Mouse (Mus musculus) CH12.LX (cell line): Measurements from ENCODE around the gene Lbx2. TPM values are rescaled to one million over a fixed set of nuclear protein-coding genes. Genes with fewer than 3 reads are reported as not detected.

Source experiments
- DNase-seq: peaks from one replicate; pipeline ENCODE4 v3.0.0-alpha.2; 2013; ENCODE audit errors: extremely low read depth
- H3K27ac ChIP-seq: 2 replicates; pipeline ENCODE4 v1.5.1; 2012; ENCODE audit warnings: low read depth, mild to moderate bottlenecking, control low read depth, moderate library complexity; ENCODE audit not compliant: insufficient read depth
- H3K27me3 ChIP-seq: replicated peaks from 2 replicates; pipeline ENCODE3; 2012; ENCODE audit warnings: inconsistent platforms
- H3K36me3 ChIP-seq, 2 experiments: replicated peaks in 1 of 2; 2 replicates each; pipeline versions ENCODE3 to v1.6.1; 2012; ENCODE audit warnings: inconsistent platforms in 1 of 2, low read length in 1 of 2, mild to moderate bottlenecking in 1 of 2, mixed read lengths in 1 of 2, moderate library complexity in 1 of 2; ENCODE audit not compliant: control insufficient read depth in 1 of 2, insufficient read depth in 1 of 2
- H3K4me1 ChIP-seq, 2 experiments: 2 replicates each; pipeline ENCODE4 v1.6.1; 2012; ENCODE audit warnings: inconsistent platforms in 1 of 2, moderate library complexity in 1 of 2; ENCODE audit not compliant: insufficient read depth in 2 of 2, control insufficient read depth in 1 of 2
- H3K4me2 ChIP-seq: 2 replicates; pipeline ENCODE4 v1.6.1; 2012; ENCODE audit warnings: low read depth, mild to moderate bottlenecking, control low read depth; ENCODE audit not compliant: poor library complexity, insufficient read depth, severe bottlenecking
- H3K4me3 ChIP-seq, 3 experiments: fragments of 150-350 bp in 1 of 3; sonication (generic) in 1 of 3; replicated peaks in 1 of 3; 2 replicates each; pipeline versions ENCODE3 to v1.5.1; 2011 to 2012; ENCODE audit warnings: low read depth in 2 of 3, low read length in 2 of 3, mild to moderate bottlenecking in 2 of 3, moderate library complexity in 2 of 3, control low read depth in 1 of 3, improper control_type of control experiment in 1 of 3, inconsistent platforms in 1 of 3, mixed read lengths in 1 of 3; ENCODE audit not compliant: poor library complexity in 1 of 3
- H3K79me2 ChIP-seq: replicated peaks from 2 replicates; pipeline ENCODE4 v1.6.1; 2012; ENCODE audit warnings: mild to moderate bottlenecking, moderate library complexity; ENCODE audit not compliant: control insufficient read depth, poor library complexity, insufficient read depth, severe bottlenecking; ENCODE audit errors: extremely low read depth
- H3K9ac ChIP-seq: 2 replicates; pipeline ENCODE4 v1.6.1; 2012; ENCODE audit warnings: low read depth, mild to moderate bottlenecking, control low read depth, moderate library complexity; ENCODE audit not compliant: insufficient read depth
- H3K9me3 ChIP-seq: replicated peaks from 2 replicates; pipeline ENCODE3; 2012; ENCODE audit warnings: low read length, inconsistent platforms, mixed read lengths
- CHD1 ChIP-seq: IDR thresholded peaks from 2 replicates; pipeline ENCODE4 v1.6.1; 2012; ENCODE audit warnings: low read depth, low read length, improper control_type of control experiment, inconsistent platforms
- IRF4 ChIP-seq: IDR thresholded peaks from 2 replicates; pipeline ENCODE4 v1.6.1; 2014; ENCODE audit warnings: low read depth, mild to moderate bottlenecking, inconsistent platforms, low read length, improper control_type of control experiment
- JUND ChIP-seq: conservative IDR thresholded peaks from 2 replicates; pipeline ENCODE4 v1.6.1; 2011; ENCODE audit warnings: low read depth, low read length, improper control_type of control experiment
- KAT2A ChIP-seq: IDR thresholded peaks from 2 replicates; pipeline ENCODE4 v1.6.1; 2012; ENCODE audit warnings: low read length, improper control_type of control experiment, inconsistent platforms; ENCODE audit not compliant: insufficient replicate concordance
- MAFK ChIP-seq: IDR thresholded peaks from 2 replicates; pipeline ENCODE4 v1.6.1; 2011; ENCODE audit warnings: low read length, improper control_type of control experiment; ENCODE audit not compliant: insufficient replicate concordance
- MAZ ChIP-seq: IDR thresholded peaks from 2 replicates; pipeline ENCODE4 v1.6.1; 2012; ENCODE audit warnings: low read depth, mild to moderate bottlenecking, inconsistent platforms, low read length, improper control_type of control experiment, moderate library complexity
- MEF2A ChIP-seq: IDR thresholded peaks from 2 replicates; pipeline ENCODE4 v1.6.1; 2014; ENCODE audit warnings: low read depth, mild to moderate bottlenecking, inconsistent platforms, low read length, improper control_type of control experiment, borderline replicate concordance
- MYC ChIP-seq: IDR thresholded peaks from 2 replicates; pipeline ENCODE4 v1.6.1; 2011; ENCODE audit warnings: low read depth, mild to moderate bottlenecking, improper control_type of control experiment, low read length
- NELFE ChIP-seq: IDR thresholded peaks from 2 replicates; pipeline ENCODE4 v1.6.1; 2011; ENCODE audit warnings: low read depth, low read length, improper control_type of control experiment
- PAX5 ChIP-seq: IDR thresholded peaks from 2 replicates; pipeline ENCODE4 v1.6.1; 2012; ENCODE audit warnings: low read length, inconsistent platforms, mixed read lengths
- POLR2A ChIP-seq: IDR thresholded peaks from 2 replicates; pipeline ENCODE4 v1.6.1; 2011; ENCODE audit warnings: low read depth, mild to moderate bottlenecking, improper control_type of control experiment, low read length
- POLR2AphosphoS2 ChIP-seq: IDR thresholded peaks from 2 replicates; pipeline ENCODE4 v1.6.1; 2011; ENCODE audit warnings: low read depth, low read length, improper control_type of control experiment
- USF1 ChIP-seq: IDR thresholded peaks from 2 replicates; pipeline ENCODE4 v1.6.1; 2014; ENCODE audit warnings: low read depth, mild to moderate bottlenecking, inconsistent platforms, low read length, improper control_type of control experiment
- USF2 ChIP-seq: conservative IDR thresholded peaks from 2 replicates; pipeline ENCODE4 v1.6.1; 2011; ENCODE audit warnings: low read depth, low read length, improper control_type of control experiment
- ZC3H11A ChIP-seq: IDR thresholded peaks from 2 replicates; pipeline ENCODE4 v1.6.1; 2012; ENCODE audit warnings: low read depth, mild to moderate bottlenecking, inconsistent platforms, low read length, improper control_type of control experiment
- ZKSCAN1 ChIP-seq: IDR thresholded peaks from 2 replicates; pipeline ENCODE4 v1.6.1; 2012; ENCODE audit warnings: low read depth, inconsistent platforms, low read length, improper control_type of control experiment, borderline replicate concordance
- ZMIZ1 ChIP-seq: IDR thresholded peaks from 2 replicates; pipeline ENCODE4 v1.6.1; 2012; ENCODE audit warnings: low read depth, mild to moderate bottlenecking, inconsistent platforms, low read length, improper control_type of control experiment
- ZNF384 ChIP-seq: IDR thresholded peaks from 2 replicates; pipeline ENCODE4 v1.6.1; 2012; ENCODE audit warnings: low read depth, low read length, improper control_type of control experiment, inconsistent platforms
- dilution Hi-C: fragments of 300-500 bp; cut with MboI; formaldehyde crosslinking; loops from 2 replicates; pipeline ENCODE4 v1.14.3; 2020; ENCODE audit warnings: low sequenced_read_pairs; ENCODE audit not compliant: extremely low pct_unique_long_range_greater_than_20kb, extremely low pct_ligation_motif_present
- in situ Hi-C: fragments of 300-500 bp; cut with MboI; formaldehyde crosslinking; loops from 3 replicates; pipeline ENCODE4 v1.14.3; 2019; ENCODE audit warnings: low sequenced_read_pairs, low pct_ligation_motif_present, low pct_unique_long_range_greater_than_20kb, mixed read lengths
- polyA plus RNA-seq: library from polyadenylated mRNA; unstranded; fragments of >175 nt; gene quantifications from 2 replicates; pipeline ENCODE4 v1.2.1, GENCODE M21; 2012; ENCODE audit warnings: low read depth; ENCODE audit not compliant: insufficient read length
- total RNA-seq, 2 experiments: library from RNA; depleted of rRNA; stranded (reverse); fragments of 300-350 nt in 1 of 2; fragments of >200 nt in 1 of 2; gene quantifications; 2 replicates each; pipeline ENCODE4 v1.2.3; 2012 to 2014

Gene Lbx2
- total and polyA plus RNA-seq, 3 experiments: 1.2 TPM; not detected in 2

GRCm38 (mm10) chr6:83136291-83136880 is 50.2 kb downstream of the Lbx2 start:
- Histone ChIP-seq H3K4me3 (no peak overlapping the region), H3K4me1 (peaks cover 7 to 31% of the 10 kb centered on the region in 2 experiments; a peak in 3 of 4 replicates), H3K9me3 (no peaks in the 10 kb centered on the region), H3K36me3 (no peaks in the 10 kb centered on the region), H3K9ac (no peak overlapping the region), H3K4me2 (no peak overlapping the region), H3K79me2 (no peaks in the 10 kb centered on the region), H3K27ac (no peak overlapping the region), H3K27me3 (peaks cover 2% of the 10 kb centered on the region)
- TF ChIP-seq MAFK (no peak), POLR2AphosphoS2 (no peak), JUND (no peak), MEF2A (no peak), USF1 (no peak), POLR2A (no peak), KAT2A (no peak), MAZ (no peak), USF2 (no peak), ZNF384 (no peak), NELFE (no peak), MYC (no peak), ZC3H11A (no peak), IRF4 (no peak), ZMIZ1 (no peak), ZKSCAN1 (no peak), CHD1 (no peak)
- in situ Hi-C loops (no loop called here), dilution Hi-C loops (no loop called here)
- DNase-seq: no peak

GRCm38 (mm10) chr6:83136881-83137575 is 50.9 kb downstream of the Lbx2 start:
- dilution Hi-C loops (no loop called here), in situ Hi-C loops (no loop called here)
- H3K4me1 ChIP-seq: peaks cover 7 to 31% of the 10 kb centered on the region in 2 experiments; a peak in 3 of 4 replicates
- H3K4me3 ChIP-seq: peak overlapping the region in 2 of 3 experiments; percentile 13 to 19
- H3K9me3 ChIP-seq: no peaks in the 10 kb centered on the region
- H3K9ac ChIP-seq: no peak overlapping the region
- H3K36me3 ChIP-seq: no peaks in the 10 kb centered on the region
- H3K4me2 ChIP-seq: no peak overlapping the region
- TF ChIP-seq MEF2A: no peak
- no peak for TF ChIP-seq ZKSCAN1
- no peak for TF ChIP-seq PAX5
- no peak for TF ChIP-seq ZMIZ1
- no peak overlapping the region for H3K27ac ChIP-seq
- no peaks in the 10 kb centered on the region for H3K79me2 ChIP-seq
- peaks cover 2% of the 10 kb centered on the region for H3K27me3 ChIP-seq
- DNase-seq: no peak
